16 mouse cellular contexts compared by ENCODE assay signal in genomic region chr8:34562278-34562677, GRCm38 (mm10).
DNase-seq lines count a peak whose midpoint lies in the region; TF ChIP-seq lines count a peak whose summit lies in the region.
"Had no signal": no experiment of that assay in that cellular context is flagged by ENCODE, and none has a peak within 500 bp of the region (broad histone marks: within the 10 kb centered on the region; RNA-seq: fewer than 3 reads in every experiment).

No protein-coding gene starts in this region.

- TF ChIP-seq POLR2A in kidney, adult 2 months (IDR thresholded peaks at IDR 0.05; ENCODE audit: low read depth, low read length) = no peak

- H3K4me3 ChIP-seq in kidney, adult 2 months (ENCODE audit: insufficient read depth, low read depth, low read length) = no peak overlapping the region
- H3K4me3 ChIP-seq: forebrain, embryonic 13.5 days; limb, embryonic 12.5 days; neural tube, embryonic 13.5 days had no signal

- TF ChIP-seq CTCF in kidney, adult 2 months (conservative IDR thresholded peaks at IDR 0.05; ENCODE audit: insufficient read depth, insufficient read length, low read depth, low read length) = no peak

- 32% methylated on average over 8 of the region's 8 CpGs for WGBS in kidney, adult 2 months

- H3K27me3 ChIP-seq in kidney, adult 2 months (replicated peaks; ENCODE audit: control insufficient read depth, insufficient read depth, low read length) = no peaks in the 10 kb centered on the region
- H3K27me3 ChIP-seq: limb, embryonic 12.5 days; neural tube, embryonic 13.5 days had no signal

- no peaks in the 10 kb centered on the region for H3K36me3 ChIP-seq in kidney, adult 2 months (ENCODE audit: control insufficient read depth, insufficient read depth, low read length)
- H3K36me3 ChIP-seq: limb, embryonic 12.5 days; neural tube, embryonic 13.5 days had no signal

- peak; percentile 13 for DNase-seq in kidney, adult 2 months
- no peak for DNase-seq in kidney, adult 9 months
- DNase-seq in lung, postnatal 10 days = peak; percentile 11
- no peak for DNase-seq in lung, postnatal 14 days
- peak; percentile 85 for DNase-seq in embryo, embryonic 10.5 days (ENCODE audit: low spot score)
- DNase-seq in mesoderm, embryonic 11.5 days (ENCODE audit: low read depth, low spot score) = peak; percentile 77
- no peak for DNase-seq in frontal cortex, postnatal 14 days (ENCODE audit: low spot score in 2 of 2)
- DNase-seq in layer of hippocampus, adult 18-20 months (ENCODE audit: low spot score in 2 of 2) = no peak
- DNase-seq: cerebellum, postnatal 36 days; heart, adult 18-20 months; lung, adult 18-20 months; retina, postnatal 1 day had no signal

- H3K27ac ChIP-seq in kidney, adult 2 months (ENCODE audit: insufficient read depth, low read depth, low read length) = no peak overlapping the region
- H3K27ac ChIP-seq: forebrain, embryonic 13.5 days; hindbrain, postnatal 0 days; limb, embryonic 12.5 days; neural tube, embryonic 13.5 days had no signal

- no peaks in the 10 kb centered on the region for H3K4me1 ChIP-seq in kidney, adult 2 months (ENCODE audit: control insufficient read depth, insufficient read depth, low read length)
- H3K4me1 ChIP-seq: neural tube, embryonic 13.5 days had no signal

Comparison
In these comparisons a context has a peak if more than half of its experiments do, and no peak if none do; other contexts are left out.
1. DNase-seq: peak in kidney, adult 2 months (single experiment), lung, postnatal 10 days (single experiment), embryo, embryonic 10.5 days (single experiment) and mesoderm, embryonic 11.5 days (single experiment); none in kidney, adult 9 months (single experiment), lung, postnatal 14 days (single experiment), frontal cortex, postnatal 14 days (0 of 2) and layer of hippocampus, adult 18-20 months (0 of 2).